Mouse (Mus musculus): ENCODE data around the gene P4hb. TPM values are rescaled to one million over a fixed set of nuclear protein-coding genes. Genes with fewer than 3 reads are reported as not detected.

The P4hb gene
- polyA plus RNA-seq, 1 experiment from 2014 or later = 883 TPM

DNA sequence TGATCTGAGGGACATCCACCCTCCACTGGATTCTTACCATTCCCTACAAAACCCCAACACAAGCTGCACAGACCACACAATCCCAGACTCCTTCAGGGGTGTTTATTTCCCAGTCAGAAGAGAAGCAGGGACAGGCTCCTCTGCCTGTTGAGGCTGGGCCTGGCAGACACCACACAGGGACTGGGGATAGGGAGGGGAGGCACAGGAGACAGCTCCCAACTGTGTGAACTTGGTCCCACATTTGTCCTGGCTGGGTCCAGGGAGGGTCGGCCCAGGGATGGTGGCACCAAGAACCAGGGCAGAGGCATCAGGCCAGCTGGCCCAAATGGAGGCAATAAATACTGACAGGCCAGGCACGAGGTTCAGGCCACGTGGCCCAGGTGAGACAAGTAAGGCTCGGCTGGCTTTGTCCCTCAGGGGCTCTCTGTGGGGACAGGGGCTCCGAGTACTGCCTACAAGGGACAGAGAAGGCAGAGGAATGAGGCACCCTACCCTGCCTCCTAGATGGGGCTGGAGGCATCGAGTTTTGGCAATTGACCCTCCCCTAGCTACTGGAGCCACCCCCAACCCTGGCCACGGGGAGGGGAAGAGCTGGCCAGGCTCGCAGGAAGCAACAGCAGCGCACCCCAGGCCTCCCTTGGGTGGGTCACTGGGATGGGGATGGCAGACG is 5.1 kb upstream of the P4hb start:
- no peaks in the 10 kb centered on the region for H3K27me3 ChIP-seq
- H3K4me2 ChIP-seq = no peak overlapping the region
- no peak overlapping the region for H3K9ac ChIP-seq
- H3K4me1 ChIP-seq = peaks cover 38% of the 10 kb centered on the region
- ATAC-seq (ENCODE audit: borderline replicate concordance, extremely low read depth, low FRiP score, low TSS enrichment) = no peak
- no peaks in the 10 kb centered on the region for H3K9me3 ChIP-seq
- WGBS = 79% methylated on average over 10 of the region's 10 CpGs
- no peak overlapping the region for H3K27ac ChIP-seq
- H3K4me3 ChIP-seq = no peak overlapping the region
- peaks cover 29% of the 10 kb centered on the region for H3K36me3 ChIP-seq

DNA sequence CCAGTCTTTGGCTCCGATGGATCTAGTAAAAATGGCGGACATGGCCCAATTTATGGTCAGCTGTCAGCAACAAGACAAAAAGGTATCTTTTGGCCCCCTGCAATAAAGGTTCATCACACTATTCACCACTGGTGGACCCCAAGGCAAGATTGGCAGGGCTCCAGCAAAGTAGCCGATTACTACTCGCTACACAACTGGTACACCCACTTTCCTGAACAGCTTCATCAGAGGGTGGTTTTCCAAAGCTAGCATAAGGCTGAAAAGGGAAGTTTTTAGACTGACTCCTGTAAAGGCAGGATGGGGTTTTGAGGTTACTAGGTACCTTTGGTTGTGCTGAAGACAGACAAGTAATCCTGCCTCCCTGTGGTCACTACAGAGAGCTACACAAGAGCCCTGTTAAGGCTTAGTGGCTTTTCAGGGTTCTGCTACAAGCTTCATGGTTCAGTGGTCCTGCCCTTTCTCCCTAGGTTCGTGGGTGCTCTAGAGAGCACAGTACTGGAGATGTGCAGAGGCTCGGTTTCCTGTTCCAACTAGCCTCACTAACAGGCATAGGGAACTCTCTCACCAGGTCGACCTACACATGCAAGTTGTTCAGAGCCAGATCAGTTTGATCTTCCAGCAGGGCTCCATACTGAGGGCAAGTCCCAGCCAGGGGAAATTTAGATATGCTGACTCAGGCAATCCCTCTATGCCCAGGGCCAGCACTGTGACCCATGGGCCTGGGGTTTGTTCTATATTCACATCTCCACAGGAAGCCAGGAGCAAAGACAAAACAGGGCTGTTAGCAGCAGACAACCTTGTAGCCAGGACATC is 4.4 kb upstream of the P4hb start:
- Histone ChIP-seq H3K4me1 (peaks cover 35% of the 10 kb centered on the region), H3K4me3 (no peak overlapping the region), H3K27ac (no peak overlapping the region), H3K36me3 (peaks cover 29% of the 10 kb centered on the region), H3K9ac (no peak overlapping the region), H3K4me2 (no peak overlapping the region), H3K9me3 (no peaks in the 10 kb centered on the region), H3K27me3 (no peaks in the 10 kb centered on the region)
- WGBS = 85% methylated on average over 7 of the region's 7 CpGs
- no peak for ATAC-seq (ENCODE audit: borderline replicate concordance, extremely low read depth, low FRiP score, low TSS enrichment)

DNA sequence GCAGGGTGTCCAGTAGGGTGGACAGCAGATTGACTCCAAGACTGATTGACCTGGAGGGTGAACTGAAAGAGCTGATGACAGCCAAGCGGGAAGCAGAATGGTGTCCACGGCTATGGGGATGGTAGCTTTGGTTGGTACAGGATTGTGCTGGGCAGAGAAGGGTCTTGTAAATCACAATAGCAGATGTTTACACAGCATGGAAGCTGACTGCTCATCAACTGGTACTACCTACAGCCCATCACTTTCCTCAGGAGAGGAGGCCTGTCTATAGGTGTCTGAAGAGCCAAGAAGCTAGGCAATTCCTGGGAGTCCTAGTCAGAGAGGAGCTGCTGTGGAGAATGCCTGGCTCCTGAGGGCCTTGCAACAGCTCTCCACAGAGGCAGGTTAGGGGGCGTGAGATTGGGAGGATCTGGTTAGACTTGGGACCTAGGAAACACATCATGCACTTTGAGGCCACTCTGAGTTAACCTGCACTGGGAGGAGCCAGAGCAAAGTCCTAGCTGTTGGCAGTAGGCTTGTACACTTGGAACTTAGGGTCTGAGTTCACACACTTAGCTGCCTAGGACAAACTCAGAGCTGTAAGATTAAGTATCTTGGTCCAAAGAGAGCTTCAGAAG is 3.4 kb upstream of the P4hb start:
- Histone ChIP-seq H3K36me3 (peaks cover 29% of the 10 kb centered on the region), H3K9me3 (no peaks in the 10 kb centered on the region), H3K27ac (no peak overlapping the region), H3K4me3 (no peak overlapping the region), H3K9ac (no peak overlapping the region), H3K4me2 (no peak overlapping the region), H3K4me1 (peaks cover 32% of the 10 kb centered on the region), H3K27me3 (no peaks in the 10 kb centered on the region)
- ATAC-seq (ENCODE audit: borderline replicate concordance, extremely low read depth, low FRiP score, low TSS enrichment) = no peak
- 88% methylated on average over 3 of the region's 3 CpGs for WGBS

DNA sequence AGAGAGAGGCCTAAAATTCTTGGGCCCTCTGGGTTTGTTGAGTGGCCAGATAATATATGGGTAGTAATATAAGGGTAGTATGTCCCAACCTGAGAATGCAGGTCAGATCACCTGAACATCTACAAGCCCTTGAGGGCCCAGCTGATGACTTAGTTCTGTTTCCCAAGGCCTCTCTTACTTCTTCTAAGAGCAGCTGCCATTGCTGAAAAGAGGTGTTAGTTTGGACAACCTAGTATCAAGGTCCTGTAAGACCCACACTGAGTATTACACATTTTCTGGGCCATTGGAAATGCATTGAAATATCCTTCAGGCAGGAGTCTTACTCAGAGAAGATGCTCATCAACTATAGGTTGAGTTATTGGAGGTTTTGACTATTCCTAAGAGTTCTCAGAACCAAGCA is 2.9 kb upstream of the P4hb start:
- H3K27me3 ChIP-seq = no peaks in the 10 kb centered on the region
- ATAC-seq (ENCODE audit: borderline replicate concordance, extremely low read depth, low FRiP score, low TSS enrichment) = no peak
- peaks cover 35% of the 10 kb centered on the region for H3K36me3 ChIP-seq
- H3K9ac ChIP-seq = no peak overlapping the region
- no peak overlapping the region for H3K4me3 ChIP-seq
- peaks cover 37% of the 10 kb centered on the region for H3K4me1 ChIP-seq
- no peak overlapping the region for H3K27ac ChIP-seq
- H3K4me2 ChIP-seq = no peak overlapping the region
- no peaks in the 10 kb centered on the region for H3K9me3 ChIP-seq

DNA sequence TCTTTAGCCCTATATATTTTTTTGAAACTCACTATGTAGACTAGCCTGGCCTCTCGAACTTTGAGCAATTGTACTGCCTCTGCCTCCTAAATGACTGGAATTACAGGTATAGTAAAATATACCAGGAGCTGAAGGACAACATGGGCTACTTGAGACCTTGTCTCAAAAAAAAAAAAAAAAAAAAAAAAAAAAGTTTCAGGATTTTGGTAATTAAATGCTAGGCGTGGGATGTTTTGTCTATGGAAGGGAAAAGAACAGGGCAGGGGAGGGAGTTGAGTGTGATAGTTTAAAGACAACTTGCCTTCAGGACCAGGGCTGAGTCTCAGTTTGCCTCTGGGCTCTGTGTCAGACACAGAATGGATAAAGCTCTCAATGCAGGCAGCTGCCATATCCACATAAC is 2.0 kb upstream of the P4hb start:
- no peak for ATAC-seq (ENCODE audit: borderline replicate concordance, extremely low read depth, low FRiP score, low TSS enrichment)
- WGBS = 89% methylated on average over 2 of the region's 2 CpGs
- H3K4me3 ChIP-seq = no peak overlapping the region

DNA sequence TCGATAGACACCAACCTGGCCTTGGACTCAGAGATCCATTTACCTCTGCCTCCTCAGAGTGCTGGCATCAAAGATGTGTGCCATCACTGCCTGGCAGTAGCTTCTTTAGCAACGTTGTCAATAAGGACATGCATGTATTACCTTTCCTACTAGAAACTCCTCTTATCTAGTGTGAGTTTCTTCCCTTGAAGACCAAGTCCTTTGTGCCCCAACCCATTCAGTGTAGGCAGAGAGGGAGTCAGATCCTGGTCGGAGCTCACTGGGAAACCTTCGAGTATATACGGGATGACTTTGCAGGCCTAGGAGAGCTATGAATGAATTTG is 1.2 kb upstream of the P4hb start:
- no peaks in the 10 kb centered on the region for H3K27me3 ChIP-seq
- H3K4me2 ChIP-seq = peak overlapping the region; percentile 76
- WGBS = 31% methylated on average over 5 of the region's 5 CpGs
- no peak overlapping the region for H3K27ac ChIP-seq
- peaks cover 28% of the 10 kb centered on the region for H3K4me1 ChIP-seq
- peak overlapping the region; percentile 88 for H3K9ac ChIP-seq
- H3K36me3 ChIP-seq = peaks cover 41% of the 10 kb centered on the region
- H3K4me3 ChIP-seq = peak overlapping the region; percentile 88
- H3K9me3 ChIP-seq = no peaks in the 10 kb centered on the region
- ATAC-seq (ENCODE audit: borderline replicate concordance, extremely low read depth, low FRiP score, low TSS enrichment) = no peak

More for the DNA sequence above, 2.0 kb upstream of the P4hb start:
- Histone ChIP-seq H3K9me3 (no peaks in the 10 kb centered on the region), H3K4me1 (peaks cover 36% of the 10 kb centered on the region), H3K27me3 (no peaks in the 10 kb centered on the region), H3K36me3 (peaks cover 44% of the 10 kb centered on the region), H3K27ac (no peak overlapping the region), H3K9ac (no peak overlapping the region), H3K4me2 (no peak overlapping the region)

DNA sequence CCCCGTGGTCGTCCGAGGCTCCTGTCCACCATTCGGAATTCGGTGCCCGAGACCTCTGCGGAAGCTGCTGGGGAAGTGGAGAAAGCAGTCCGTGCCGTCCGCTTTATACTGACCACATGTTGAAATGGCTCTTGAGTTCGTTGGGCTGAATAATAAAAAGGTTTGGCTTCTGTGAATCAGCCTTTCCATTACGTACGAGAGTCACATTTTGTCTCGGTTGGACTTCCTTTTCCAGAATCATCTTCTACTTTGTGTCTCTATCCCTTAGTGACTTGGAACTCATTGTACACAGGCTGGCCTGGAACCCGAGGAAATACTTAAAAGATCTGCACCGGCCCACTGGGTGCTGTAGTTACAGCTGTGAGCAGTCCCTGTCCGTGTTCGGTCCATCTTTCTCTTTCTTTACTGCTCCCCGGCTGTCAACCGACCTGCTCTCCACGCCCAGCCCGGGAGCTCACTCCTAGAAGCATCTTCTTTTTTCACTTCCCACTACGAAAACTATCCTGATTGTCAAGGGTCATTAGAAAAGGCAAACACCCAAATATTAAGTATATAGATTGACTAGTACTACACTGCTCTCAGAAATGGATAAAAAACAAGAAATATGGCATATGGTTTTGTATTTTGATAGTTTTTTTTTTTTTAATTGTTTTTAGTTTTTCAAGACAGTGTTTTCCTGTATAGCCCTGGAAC is 678 bp upstream of the P4hb start:
- Histone ChIP-seq H3K4me3 (peak overlapping the region; percentile 88), H3K27me3 (no peaks in the 10 kb centered on the region), H3K4me1 (peaks cover 23% of the 10 kb centered on the region), H3K36me3 (peaks cover 40% of the 10 kb centered on the region), H3K9ac (peak overlapping the region; percentile 88), H3K27ac (peak overlapping the region; percentile 93), H3K9me3 (no peaks in the 10 kb centered on the region), H3K4me2 (peak overlapping the region; percentile 76)
- under 1% methylated on average over 23 of the region's 23 CpGs for WGBS
- 0 out of 2 replicates have a peak, but pooled peaks have one; percentile 1 for ATAC-seq (ENCODE audit: borderline replicate concordance, extremely low read depth, low FRiP score, low TSS enrichment)

DNA sequence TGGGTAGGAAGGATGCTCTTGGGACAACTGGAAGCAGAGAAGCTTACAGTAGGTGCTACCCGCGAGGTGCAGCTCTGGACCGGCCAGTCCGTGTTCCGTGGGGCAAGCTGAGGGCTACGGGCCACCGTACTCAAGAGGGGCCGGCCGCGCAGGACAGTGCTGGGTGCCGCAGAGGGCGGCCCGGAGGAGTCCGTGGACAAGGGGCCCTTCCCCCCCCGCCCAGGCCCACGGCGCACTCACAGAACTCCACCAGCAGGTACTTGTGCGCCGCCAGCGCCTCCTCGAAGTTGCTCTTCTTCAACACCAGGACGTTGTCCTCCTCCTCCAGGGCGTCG is 669 bp downstream of the P4hb start:
- Histone ChIP-seq H3K9ac (peak overlapping the region; percentile 94), H3K9me3 (no peaks in the 10 kb centered on the region), H3K36me3 (peaks cover 40% of the 10 kb centered on the region), H3K4me1 (peaks cover 21% of the 10 kb centered on the region), H3K4me2 (peak overlapping the region; percentile 70), H3K27me3 (no peaks in the 10 kb centered on the region), H3K4me3 (peak overlapping the region; percentile 88), H3K27ac (peak overlapping the region; percentile 93)
- peak; percentile 32 for ATAC-seq (ENCODE audit: borderline replicate concordance, extremely low read depth, low FRiP score, low TSS enrichment)
- 0% methylated on average over 23 of the region's 24 CpGs for WGBS

DNA sequence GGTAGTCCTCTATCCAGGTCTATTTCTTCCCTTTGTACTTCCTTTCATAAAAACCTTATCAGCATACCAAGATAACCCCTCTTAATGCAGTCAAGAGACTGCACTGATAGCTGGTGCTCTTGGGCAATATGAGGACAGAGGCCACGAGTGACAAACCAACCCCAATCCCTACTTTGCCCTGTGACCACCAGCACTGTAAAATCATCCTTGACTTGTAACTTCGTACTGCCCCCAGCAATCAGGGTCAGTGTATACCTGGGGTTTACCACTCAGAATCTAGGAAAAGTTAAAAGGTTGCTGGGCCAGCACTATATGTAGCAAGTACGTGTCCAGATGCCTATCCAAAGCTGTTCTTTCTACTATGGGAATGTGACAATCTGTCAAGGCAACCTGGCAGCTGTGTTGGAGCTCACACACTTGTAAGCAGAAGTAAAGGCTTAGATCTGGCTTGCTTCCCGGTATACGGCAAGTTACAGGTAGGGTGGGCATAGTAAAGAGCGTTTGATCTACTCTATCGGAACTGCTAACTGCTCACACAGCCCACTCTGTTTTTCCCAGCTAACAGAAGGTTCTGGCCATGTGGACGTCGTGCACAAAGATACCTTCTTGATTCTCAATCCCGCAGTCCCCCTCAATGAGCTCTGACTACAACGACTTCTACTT is 1.2 kb downstream of the P4hb start:
- Histone ChIP-seq H3K4me2 (peak overlapping the region; percentile 70), H3K27me3 (no peaks in the 10 kb centered on the region), H3K9ac (peak overlapping the region; percentile 94), H3K27ac (peak overlapping the region; percentile 93), H3K4me1 (peaks cover 21% of the 10 kb centered on the region), H3K4me3 (peak overlapping the region; percentile 88), H3K36me3 (peaks cover 41% of the 10 kb centered on the region), H3K9me3 (no peaks in the 10 kb centered on the region)
- 5% methylated on average over 11 of the region's 11 CpGs for WGBS
- no peak for ATAC-seq (ENCODE audit: borderline replicate concordance, extremely low read depth, low FRiP score, low TSS enrichment)

DNA sequence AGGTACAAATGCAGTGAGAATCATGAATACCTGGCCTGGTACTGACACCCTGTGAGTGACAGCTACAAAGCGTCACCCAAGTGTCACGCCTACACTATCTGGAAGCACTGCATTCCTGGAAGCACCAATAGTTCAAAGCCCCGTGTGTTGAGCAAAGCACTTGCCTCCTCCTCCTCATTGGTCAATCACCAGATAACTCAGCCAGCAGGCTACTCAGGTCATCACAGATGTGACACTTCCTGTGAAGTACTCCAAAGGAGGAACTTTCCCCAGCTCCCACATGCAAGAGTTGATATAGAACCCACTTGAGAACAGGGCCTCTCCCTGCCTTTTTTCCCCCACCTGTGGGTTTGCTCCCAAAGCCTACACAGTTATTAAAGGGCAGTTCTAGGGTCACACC is 1.9 kb downstream of the P4hb start:
- WGBS = 45% methylated on average over 3 of the region's 3 CpGs
- H3K27ac ChIP-seq = no peak overlapping the region
- H3K36me3 ChIP-seq = peaks cover 49% of the 10 kb centered on the region

DNA sequence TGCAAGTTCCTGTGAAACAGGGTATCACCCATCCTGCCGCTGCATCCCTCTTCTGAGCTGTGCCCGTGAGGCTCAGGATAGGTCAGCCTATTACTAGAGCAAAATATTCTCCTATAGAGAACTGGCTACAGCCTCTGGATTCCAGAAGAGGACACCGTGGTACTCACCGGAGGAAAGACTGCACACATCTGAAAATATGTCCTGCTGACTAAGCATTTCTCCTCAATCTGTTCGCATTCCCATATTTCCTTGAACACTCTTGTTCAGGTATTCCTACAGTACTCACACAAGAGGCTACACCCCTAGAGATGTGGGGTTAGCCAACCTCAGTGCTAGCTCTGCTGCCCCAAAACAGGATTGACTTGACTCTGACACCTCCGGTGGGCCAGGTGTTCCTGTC is 4.7 kb downstream of the P4hb start:
- Histone ChIP-seq H3K4me3 (no peak overlapping the region), H3K4me2 (no peak overlapping the region), H3K9me3 (no peaks in the 10 kb centered on the region), H3K27ac (no peak overlapping the region), H3K27me3 (no peaks in the 10 kb centered on the region), H3K36me3 (peaks cover 76% of the 10 kb centered on the region), H3K4me1 (peaks cover 13% of the 10 kb centered on the region), H3K9ac (no peak overlapping the region)
- ATAC-seq (ENCODE audit: borderline replicate concordance, extremely low read depth, low FRiP score, low TSS enrichment) = no peak
- 90% methylated on average over 6 of the region's 6 CpGs for WGBS

More for the DNA sequence above, 1.9 kb downstream of the P4hb start:
- H3K4me3 ChIP-seq = peak overlapping the region; percentile 88
- H3K9me3 ChIP-seq = no peaks in the 10 kb centered on the region
- peak overlapping the region; percentile 70 for H3K4me2 ChIP-seq
- no peak for ATAC-seq (ENCODE audit: borderline replicate concordance, extremely low read depth, low FRiP score, low TSS enrichment)
- no peaks in the 10 kb centered on the region for H3K27me3 ChIP-seq
- peak overlapping the region; percentile 94 for H3K9ac ChIP-seq
- H3K4me1 ChIP-seq = peaks cover 21% of the 10 kb centered on the region

Data from lung, embryonic 15.5 days (tissue).